Mouse (Mus musculus): Measurements from ENCODE around the gene Pomp.

The Pomp gene

DNA sequence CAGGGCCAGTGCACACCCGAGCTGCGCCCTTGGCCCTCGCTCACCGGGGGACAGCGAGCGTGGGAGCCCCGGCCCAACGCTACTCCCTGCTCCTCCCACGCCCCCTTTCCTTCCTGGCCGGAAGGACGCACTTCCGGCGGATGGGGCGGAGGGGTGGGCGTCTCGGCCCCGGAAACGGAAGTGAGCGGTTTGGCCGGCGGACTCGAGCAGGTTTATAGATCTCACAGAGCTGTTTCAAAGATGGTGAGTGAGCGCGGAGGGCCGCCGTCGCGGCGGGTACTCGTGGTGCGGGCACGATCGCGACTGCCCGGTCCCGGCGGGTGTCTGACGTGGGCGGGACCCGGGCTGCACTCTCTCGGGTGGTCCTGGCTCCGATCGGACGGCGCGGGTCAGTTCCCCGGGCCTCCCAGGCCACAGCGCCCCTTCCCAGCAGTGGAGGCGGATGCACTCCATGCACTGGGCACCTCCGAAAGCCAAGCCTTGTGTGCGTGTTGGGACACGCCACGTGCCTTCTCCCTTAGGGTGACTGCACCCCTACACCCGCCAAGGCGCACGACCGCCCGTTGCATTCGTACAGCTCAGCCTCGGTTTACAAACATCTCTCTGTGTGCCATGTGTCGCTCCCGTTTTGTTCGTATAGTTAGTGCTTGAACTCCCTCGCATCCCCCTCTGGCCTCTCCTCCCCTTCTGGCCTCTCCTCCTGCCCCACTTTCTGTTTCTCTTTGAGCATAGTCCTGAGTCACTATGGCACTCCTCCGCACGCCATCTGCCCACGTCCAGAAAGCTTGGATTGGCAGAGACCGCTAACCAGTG lies at the start of gene Pomp:
Gene Pomp, plus strand, starts transcription at position 13 of the 813 bp plus-strand sequence.
- DNase-seq = peak; percentile 78

DNA sequence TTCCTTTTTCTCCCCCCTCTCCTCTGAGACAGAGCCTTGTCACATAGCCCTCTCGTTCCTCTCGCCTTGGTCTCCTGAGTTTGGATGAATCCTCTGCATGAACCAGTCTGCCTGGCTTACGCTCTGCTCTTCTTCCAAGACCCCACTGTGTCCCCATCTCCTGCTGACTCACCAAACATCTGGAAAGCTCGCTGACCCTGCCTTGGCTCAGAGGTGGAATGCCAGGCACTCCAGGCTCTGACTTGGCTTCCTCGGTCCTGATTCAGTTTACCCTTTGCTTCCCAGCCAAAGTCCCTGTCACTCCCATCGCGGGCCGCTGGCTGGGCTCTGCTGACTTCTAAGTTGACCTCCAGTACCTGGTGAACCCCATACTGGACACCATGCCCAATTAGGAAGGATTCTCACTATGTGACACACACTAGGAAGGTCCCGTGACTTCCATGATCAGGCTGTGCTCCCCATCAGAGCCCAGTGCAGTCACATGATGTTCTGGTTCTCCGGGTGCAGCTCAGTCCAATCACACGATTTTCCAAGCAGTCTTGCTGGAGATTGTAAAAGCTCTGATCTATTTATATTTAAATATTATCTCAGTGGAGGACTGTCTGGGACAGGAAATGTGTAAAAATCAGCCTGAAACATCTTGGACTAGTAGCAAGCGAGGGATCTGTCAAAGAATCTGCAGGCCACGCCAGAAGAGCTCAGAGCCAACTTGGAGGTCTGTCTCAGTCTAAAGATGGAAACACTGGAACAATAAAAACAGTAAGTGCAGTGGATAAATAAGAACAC lies 47.8 kb upstream of the Pomp start:
- no peak for DNase-seq

DNA sequence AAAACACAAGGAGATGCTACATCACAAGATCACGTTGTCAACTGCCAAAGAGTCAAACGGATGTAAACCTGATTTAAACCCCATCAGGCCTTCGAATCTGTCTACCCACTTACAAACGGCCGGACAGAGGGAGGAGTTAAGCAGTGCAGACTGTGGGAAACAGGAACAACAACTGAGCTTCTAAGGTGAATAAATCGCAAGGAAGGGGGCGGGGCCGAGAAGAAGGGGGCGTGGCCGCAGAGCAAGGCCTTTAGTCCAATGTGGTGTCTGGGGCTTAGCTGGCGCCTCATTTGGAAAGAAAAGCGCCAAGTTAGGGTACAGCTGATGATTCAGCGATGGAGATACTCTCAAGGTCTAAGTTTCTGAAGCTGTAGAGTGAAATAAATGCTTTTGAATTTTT lies 45.3 kb upstream of the Pomp start:
- DNase-seq = no peak

DNA sequence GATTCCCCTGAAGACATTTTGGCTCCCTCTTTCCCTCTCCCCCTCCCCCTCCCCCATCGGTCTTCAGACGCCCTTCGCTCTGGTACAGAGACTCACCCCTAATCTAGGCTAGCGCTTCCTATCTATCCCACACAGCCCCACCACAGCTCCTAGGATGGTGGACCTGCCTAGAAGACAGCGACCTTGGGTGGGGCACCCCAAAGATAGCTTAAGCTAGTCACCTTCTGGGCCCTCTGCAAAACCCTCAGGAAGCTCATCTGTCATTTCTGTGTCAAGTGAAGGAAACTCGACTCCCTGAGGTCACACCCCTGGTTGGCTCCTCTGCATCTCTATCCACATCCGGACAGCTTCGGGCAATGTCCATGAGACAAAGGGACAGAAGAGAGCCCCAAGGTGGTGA lies 44.7 kb upstream of the Pomp start:
- DNase-seq = no peak

DNA sequence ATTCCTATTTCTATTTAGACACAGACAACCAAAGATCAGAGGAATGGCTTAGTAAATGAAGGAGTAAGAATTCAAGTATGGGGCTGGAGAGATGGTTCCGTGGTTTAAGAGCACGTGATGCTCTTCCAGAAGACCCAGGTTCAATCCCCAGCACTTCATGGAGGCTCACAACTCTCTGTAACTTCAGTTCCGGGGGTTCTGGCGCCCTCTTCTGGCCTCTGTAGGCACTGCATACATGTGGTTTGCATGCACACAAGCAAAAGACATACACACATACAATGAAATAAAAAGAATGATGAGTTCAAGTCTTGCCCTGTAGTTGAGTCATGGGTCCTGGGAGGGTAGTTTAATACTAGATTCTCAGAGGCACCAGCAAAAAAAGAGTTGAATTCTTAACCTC lies 43.8 kb upstream of the Pomp start:
- DNase-seq = no peak

DNA sequence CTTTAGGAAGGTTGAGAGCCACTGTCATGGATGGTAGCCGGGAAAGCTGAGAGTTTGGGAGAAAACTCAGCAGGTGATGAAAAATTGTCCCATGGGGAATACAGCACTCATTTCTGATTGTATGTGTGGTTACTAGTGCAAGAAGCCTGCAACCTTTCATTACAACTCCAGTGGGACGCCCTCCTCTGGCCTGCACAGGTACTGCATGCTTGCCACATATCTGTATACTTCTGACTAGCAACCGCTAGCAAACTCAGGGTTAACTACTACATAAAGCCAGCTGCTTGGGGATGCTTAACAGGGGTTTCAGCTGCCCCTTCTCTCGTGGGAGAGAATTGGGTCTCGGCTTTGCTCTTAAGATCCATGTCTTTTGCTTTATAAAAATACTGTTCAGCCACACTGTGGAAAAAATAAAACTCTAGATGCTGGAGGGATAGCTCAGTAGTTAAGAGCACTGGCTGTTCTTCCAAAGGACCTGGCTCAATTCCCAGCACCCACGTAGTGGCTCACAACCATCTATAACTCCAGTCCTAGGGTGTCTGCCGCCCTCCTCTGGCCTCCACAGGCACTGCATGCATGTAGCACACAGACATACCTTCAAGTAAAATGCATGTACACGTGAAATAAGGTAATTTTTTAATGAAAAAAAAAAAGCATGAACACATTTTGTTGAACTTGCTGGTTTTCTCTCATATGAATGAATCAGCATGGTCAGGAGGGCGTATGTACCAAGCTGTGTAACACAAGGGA lies 42.3 kb upstream of the Pomp start:
- no peak for DNase-seq

DNA sequence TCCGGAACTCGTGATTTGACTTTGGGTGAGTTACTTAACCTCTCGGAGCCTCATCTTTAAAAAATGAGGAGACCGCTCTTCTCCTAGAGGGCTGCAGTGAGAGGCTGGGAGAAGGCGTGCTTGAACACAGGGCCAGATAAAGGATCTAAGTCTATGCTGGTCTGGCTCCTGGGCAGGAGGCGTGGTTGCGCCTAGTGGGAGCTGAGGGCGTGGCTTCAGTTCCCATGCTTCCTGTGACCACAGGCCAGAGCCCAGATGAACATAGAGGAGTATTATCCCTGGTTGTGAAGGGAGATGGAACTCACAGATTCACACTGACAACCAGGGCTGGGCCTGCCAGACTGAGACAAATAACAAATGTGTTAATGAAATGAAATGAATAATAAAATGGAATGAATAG lies 41.4 kb upstream of the Pomp start:
- DNase-seq = no peak

DNA sequence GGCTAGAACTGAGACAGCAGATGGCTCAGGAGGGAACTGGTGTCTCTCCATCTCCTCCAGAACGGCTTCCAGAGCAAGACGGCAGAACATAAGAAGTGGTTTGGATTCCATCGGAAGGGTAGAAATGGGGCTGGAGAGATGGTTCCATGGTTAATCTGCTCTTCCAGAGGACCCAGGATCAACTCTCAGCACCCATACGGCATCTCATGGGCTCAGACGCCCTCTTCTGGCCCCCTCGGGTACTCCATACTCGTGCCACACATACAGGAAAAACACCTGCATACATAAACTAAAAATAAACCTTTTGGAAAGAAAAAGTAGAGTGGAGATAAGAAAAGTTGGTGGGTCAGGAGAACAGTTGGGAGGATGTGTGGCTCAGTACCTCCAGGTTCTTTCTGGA lies 40.4 kb upstream of the Pomp start:
- no peak for DNase-seq

DNA sequence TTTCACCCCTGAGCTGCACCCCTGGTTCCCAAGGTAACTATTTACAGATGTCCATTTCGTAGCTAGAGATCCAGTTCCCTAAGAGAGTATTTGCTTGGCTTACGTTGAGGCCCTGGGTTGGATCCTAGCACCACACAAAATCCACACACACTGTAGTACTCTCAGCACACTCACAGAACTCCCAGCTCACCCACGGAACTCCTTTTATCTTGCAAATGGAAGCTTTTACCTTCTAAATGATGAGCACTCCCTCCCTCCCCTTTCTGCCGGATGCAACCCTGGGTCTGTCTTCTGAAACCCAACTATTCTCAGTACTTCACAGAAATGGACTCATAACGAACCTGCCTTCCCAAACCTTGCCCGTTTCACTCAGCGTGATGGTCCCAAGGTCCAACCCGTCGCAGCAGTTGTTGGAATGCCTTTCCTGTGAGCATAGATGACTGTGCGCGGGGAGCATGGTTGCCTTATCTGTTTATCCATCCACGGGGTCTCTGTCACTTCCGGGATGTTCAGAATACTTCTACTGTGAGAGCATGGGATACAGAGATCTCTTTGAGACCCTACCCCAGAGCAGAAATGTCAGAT lies 36.1 kb upstream of the Pomp start:
- DNase-seq = no peak

DNA sequence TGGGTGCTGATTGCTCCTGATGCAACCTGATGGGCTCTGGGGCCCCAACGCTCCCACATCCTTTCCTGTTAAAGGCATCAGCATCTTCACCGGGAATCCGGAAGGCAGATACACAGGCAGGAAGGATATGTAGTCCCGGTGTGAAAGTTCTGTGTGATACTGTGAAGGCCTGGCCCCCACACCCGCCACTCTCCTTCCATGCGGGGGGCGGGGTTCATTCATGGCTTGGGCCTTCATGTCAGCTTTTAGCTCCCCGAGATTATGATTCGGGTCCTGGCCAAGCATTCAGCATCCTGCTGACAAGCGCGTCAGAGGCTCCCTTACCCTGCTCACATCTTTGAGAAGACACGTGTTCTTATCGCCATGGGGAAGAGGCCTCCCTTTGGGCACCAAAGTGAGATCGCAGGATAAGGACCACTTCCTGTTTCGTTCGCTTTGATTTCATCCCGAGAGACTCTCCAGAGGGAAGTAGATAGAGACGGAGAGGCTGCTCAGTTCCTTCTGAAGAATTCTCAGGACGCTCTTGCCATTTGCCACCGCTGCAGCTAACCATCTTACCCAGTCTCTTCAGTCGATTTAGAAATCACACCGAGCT lies 34.8 kb upstream of the Pomp start:
- no peak for DNase-seq

DNA sequence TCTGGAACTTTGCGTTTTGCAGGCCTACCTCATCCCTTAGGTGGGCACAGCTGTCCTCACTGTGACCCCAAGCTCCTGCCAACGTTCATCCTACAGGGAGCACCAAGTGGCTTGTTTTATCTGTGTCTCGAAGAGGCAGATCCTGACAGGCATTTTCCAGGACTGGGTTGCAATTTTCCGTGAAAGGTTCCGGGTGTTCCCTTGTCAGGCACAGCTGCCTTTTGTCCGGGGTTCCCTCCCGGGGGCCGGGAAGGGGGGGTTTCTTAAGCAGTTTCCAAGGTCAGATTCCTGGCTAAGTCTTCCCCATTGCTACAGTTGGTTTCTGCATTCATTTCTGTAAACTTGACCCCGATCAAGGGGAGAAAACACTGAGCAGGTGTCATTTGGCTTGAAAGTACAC lies 34.2 kb upstream of the Pomp start:
- no peak for DNase-seq

DNA sequence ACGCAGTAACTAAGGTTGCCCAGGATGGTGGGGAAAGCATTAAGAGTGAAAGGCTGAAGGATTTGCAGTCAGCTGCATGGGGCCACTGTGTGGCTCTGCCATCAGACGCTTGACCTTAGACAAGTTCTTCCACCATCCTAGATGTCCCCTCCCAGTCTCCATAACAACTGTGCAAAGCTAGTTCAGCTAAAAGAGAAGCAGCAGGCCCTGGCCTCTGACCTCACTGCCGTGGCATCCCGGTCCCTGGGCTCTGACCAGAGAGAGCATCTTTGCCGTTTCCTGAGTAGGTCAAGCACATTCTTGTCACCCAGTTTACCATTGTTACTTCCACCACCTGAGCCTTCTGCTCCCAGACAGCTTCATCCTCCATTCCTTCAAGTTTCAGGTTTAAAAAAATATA lies 33.7 kb upstream of the Pomp start:
- no peak for DNase-seq

DNA sequence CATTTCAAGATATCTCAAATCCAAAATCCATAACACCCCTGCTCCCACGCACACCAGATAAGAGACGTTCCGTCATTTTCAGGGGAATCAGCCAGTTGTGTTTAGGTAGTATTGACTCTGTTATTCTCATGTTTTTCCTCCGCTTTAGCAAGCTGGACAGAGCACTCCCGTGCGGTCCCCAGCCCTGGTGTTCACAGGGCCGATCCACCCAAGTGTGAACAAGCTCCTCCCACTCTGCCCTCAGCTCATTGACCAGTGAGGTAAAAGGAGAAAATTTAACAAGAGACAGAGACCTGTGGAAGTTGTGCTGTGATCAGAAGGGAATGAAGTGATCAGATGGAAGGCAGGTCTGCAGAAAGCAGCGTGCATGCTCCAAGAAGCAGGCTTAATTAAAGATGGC lies 31.4 kb upstream of the Pomp start:
- DNase-seq = no peak

DNA sequence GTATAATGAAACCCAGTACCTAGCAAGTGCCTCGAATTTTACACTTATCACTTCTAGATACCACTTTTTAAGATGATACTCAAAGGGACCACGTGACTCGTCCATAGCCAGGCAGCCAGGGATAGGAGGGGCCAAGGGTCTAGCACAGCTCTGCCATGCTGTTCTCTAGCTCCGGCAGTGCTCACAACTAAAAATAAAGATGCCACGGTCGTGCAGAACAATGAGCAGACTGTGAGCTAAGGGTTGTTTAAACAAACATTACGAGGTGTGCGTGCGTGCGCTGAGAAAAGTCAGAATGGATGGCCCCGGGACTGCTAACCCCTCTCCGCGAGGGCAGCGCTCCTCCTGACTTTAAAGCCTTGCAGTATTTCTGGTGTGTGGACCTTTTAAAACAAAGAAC lies 27.4 kb upstream of the Pomp start:
- no peak for DNase-seq

DNA sequence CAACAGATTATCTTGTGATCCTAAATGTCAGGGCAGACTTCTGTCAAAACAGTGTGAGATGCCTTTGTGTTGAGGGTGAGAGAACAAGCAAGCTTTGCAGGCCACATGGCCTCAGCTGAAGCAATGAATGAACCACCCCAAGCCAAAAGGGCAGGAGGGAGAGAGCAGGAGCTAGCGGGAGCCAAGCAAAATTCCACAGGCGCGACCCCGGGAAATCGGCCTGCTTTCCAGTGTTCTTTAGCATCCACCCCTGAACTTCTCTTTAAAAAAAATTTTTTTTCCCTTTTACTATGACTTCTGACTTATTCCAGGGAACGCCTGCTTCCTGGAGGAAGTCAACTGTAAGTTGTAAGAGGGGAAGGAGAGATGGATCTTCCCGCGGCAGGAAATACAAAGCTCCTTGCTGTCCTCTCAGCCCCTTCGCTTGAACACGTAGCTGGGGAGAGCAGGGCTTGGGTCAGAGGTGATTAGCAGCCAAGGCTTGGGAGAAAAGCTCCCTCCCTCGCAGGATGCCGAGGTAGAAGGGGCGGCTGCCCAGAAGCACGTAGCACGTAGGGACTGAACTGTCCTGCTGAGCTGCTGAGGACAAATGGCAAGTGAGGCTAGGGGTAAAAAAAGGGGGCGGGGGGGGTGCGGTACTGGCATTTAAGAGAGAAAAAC lies 25.3 kb upstream of the Pomp start:
- no peak for DNase-seq

DNA sequence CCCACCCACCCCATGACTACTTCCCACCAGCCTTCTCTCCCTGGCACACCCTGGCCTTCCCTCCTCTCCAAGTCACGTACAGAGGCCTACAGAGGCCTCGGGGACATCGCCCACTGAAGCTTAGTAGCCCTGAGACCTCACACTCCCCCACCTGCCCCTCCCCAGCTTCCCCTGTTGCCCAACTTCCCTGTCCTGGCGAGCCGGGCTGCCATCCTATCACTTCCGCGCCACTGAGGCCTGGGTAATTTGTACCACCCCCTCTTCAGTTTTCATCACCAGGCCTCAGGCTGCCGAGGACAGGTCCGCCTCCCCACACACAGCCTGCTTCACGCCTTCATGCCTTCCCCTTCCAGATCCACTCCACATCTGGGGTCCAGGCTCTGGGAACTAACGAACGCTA lies 20.8 kb upstream of the Pomp start:
- no peak for DNase-seq

DNA sequence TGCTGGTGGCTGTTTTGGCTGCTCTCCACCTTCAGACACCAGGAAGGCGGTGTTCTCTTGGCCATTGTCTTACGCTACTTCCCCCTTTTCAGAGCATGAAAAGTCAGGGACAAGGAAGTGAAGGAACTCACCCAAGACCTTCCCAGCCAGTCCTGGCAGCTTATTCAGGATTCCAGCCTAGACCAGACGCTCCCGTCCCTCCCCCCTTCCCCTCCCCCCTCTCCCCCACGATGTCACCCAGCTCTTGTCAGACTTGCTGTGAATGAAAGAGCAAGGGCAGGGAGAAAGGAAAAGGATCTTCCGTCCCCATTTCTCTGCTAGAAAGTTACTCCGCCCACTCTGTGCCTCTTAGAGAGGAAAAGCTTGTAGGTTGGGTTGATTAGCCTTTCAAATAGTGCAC lies 16.9 kb upstream of the Pomp start:
- DNase-seq = no peak

DNA sequence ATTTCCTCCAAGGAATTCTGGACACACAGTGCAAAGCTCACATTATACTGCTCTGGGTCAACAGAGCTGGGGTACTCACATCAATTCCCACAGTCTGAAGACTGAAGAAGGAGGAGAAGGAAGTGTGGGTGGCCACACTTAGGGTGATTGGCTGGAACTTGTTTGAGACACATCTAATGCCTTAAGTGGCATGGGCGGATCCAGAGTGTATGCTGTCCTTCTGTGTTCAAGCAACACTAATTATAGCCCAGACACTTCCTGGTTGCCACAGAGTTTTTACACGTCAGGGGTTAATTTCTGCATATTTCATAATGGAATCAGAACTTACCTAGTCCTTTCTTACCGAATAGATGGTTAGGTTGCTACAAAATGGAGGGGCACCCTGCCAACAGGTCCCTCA lies 14.9 kb upstream of the Pomp start:
- no peak for DNase-seq

DNA sequence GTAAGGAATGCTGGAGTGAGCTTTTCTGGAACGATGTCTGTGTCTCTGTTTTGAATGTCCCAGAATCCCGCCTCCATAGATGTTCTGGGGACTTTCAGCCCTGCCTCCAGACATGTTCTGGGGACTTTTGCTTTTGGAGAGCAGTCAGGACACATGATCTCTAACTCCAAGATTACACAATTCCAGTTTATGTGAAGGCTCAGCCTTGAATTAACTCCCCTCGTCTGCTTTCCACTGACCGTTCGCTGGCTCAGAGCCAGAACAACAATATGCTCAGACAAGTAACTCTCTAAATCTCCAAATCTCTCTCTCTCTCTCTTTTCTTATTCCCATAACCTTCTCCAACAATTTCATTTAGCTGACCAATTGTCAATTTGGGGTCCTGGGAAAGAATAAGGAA lies 12.9 kb upstream of the Pomp start:
- no peak for DNase-seq

DNA sequence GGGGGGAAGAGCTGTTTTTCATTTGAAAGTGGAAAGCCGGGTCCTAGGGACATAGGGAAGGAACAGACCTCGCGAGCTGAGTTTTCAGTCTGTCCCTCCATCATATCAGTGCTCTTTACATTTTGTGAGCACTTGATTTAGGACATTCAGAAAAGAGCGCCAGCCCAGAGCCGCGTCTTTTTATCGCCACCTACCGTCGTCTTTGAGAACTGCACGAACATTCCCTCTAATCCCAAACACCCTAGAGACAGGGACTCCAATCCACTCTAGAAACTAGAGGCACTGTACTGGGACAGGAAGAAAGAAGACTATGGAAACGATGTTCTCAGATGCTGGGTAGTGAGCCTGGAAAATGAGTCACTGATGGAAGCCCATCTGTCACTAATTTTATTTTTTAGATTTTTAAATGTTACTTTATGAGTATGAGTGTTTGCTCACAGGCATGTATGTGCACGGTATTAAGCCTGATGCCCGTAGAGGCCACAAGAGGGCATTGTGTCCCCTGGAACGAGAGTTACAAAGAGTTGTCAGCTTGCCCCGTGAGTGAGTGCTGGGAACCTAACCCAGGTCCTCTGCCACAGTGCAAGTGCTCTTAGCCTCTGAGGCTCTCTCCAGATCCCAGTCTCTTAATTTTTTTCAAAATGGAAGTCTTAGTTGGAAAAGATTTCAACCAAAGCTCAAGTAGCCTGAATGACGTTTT lies 11.9 kb upstream of the Pomp start:
- peak; percentile 73 for DNase-seq

DNA sequence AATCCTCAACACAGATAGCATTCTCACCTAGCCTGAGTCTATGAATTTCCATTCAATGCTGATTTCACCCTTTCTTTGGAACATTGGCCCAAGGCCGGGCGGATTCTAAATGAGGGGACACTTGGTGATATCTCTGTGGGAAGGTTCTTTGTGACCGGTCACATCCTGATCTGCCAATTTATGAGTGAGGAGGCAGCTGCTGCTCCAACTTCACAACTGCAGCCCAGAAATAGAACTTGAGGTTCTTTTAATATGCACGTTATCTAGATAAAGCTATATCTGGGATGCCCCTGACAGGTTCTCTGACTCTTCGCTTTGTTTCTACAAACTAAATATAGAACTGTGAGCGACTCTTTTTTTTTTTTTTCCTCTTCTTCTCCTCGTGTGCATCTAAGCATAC lies 10.1 kb upstream of the Pomp start:
- DNase-seq = no peak

DNA sequence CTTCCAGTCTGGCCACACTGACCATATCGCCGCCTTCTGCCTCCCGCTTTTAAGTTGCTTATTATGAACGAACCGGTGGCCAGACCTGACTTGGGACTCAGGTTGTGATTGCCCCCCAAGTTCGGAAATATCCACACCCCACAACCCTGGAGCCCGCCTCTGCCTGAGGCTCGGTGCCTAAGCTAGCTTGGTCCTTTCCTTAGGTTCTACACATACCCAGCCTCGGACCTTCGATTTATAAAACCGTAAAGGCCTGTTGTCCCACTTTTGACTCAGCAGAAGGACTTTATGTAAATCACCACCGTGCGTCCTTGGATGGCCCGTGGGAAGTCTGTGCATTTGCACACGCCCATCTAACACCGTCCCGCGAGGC lies 199 bp upstream of the Pomp start:
- no peak for DNase-seq

Measured in cerebellum, adult 9-10 months (tissue).